Mouse (Mus musculus) large intestine, adult 2 months (tissue): ENCODE measurements at regions not wholly inside any gene's neighbourhood (a gene's known extent, or its start where the extent isn't known, plus 50 kb on each side); places are given as distances from the start of the nearest gene placed in this dataset.
"Not testable (repeated sequence)": the region's sequence is repeated elsewhere in the genome, so short reads cannot be mapped to it uniquely, and the experiment has no call there.

Source experiments
- DNase-seq: peaks from one replicate; pipeline ENCODE4 v3.0.0-alpha.2; 2012; ENCODE audit warnings: low read depth, low spot score
- WGBS: fragments of 180-500 bp; shearing (Covaris S2); methylation state at CpG from one replicate; pipeline ENCODE4 v1.1.7; 2018; 5-methylcytosine and 5-hydroxymethylcytosine counted together

DNA sequence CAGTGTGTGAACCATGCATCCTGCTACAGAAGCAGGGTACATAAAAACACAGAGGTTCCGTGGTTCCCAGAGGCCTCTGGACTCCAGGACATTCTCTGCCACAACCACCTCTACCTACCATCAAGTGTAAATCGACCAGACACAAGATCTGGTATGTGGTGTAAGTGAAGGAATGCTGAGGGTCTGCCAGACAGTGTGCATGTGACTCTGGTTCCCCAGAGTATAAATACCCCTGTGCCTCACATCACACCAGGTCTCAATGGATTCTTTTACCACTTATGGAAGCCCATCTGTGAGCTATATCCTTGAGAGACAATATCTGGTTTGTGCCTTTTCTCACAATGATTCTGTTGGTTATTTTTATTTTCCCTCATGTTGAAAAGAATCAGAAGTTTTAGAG lies 563.0 kb downstream of the Pdcd6ip start:
- DNase-seq = no peak
- 47% methylated on average over 2 of the region's 2 CpGs for WGBS

DNA sequence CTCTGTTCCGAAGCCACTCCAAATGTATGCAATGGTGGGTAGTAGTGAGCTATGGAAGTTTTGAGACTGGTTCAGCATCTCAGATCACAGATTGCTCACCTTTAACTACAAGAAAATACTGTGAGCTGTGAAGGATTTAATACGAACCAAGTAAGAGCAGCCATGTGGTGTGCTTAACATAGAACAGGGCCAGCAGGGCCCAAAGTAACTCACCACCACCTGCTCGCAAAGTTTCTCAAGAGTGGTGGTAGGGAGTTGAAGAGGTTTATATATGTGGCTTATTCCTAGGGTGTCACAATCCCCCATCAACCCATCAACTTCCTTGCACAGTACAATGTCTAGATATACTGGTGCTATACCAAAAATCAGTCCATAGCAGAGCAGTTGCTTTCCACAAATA lies 573.4 kb downstream of the Pdcd6ip start:
- DNase-seq = no peak
- 88% methylated on average over 3 of the region's 3 CpGs for WGBS

DNA sequence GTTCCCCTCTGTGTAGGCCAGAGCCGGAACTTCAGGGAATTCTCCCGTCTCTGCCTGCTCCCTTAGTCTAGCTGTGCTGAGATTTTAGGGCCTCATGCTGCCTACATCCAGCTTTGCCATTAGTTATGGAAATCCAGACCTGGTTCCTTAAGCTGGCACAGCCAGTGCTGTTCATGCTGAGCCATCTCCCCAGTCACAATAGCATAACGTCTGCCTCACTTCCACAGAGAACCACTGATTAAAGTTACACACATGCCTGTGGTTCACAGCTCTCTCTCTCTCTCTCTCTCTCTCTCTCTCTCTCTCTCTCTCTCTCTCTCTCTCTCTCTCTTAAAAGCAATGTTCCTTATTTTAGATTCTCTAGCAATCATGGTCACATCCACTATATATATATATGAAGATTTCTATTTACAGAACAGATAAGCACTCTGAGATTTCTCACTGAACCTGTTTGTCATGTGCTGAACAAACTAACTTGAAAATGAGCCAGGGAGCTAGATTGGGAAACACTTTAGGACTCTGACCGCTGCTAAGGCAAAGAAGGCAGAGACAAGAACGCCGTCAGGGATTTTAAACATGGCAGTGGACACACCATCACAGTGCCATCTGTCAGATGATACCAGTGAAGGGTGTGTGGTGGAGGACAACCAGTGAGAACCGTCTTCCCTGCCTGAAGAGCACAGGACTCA lies 584.9 kb downstream of the Pdcd6ip start:
- 46% methylated on average over 7 of the region's 7 CpGs for WGBS
- no peak for DNase-seq

GRCm38 (mm10) chr9:113122253-113122749 lies 585.8 kb downstream of the Pdcd6ip start:
- 53% methylated on average over 3 of the region's 3 CpGs for whole genome bisulfite sequencing
- DNase-seq = no peak

DNA sequence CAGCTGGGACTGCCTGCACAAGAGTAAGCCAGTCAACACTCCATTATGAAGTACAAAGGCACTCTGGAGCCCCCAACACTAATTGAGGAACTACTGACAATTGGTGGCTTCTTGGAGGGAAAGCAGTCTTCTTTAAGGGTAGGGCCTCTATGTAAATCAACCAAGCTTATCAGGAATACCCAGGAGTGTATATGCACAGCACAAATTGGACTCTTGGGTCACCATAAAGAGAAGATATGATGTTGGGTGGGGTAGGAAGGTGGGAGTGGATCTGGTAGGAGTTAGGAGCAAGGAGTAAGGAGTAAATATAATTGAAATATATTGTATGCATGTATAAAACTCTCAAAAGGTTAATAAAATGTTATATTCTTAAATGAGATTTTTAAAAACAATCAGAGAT lies 587.7 kb downstream of the Pdcd6ip start:
- no peak for DNase-seq

DNA sequence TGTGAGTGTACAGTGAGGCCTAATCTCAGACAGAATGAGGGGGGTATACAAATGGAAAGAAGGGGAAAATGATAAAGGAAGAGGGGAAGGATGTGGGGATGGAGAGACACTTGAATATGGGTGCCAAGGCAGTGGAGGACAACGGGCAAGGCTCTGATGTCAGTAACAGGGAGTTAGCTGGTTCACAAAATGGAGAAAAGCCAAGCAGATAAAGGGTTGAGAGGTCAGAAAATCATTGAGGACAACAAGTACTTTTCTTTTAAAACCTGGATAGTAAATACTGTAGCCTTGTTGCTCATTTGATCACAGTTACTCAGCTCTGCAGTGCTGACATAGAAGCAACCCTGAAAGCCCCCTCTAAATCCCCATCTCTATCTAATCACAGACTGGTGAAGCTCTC lies 588.3 kb downstream of the Pdcd6ip start:
- 70% methylated on average over 1 of the region's 1 CpGs for WGBS

GRCm38 (mm10) chr9:113115576-113115975 lies 592.5 kb downstream of the Pdcd6ip start:
- 57% methylated on average over 5 of the region's 5 CpGs for WGBS
- no peak for DNase-seq

More for the DNA sequence above, 588.3 kb downstream of the Pdcd6ip start:
- no peak for DNase-seq

GRCm38 (mm10) chr9:113112753-113113152 lies 595.3 kb downstream of the Pdcd6ip start:
- no peak for DNase-seq

- 80% methylated on average over 1 of the region's 1 CpGs for WGBS
- no peak for DNase-seq
These were observed 606.3 kb downstream of the Pdcd6ip start for GRCm38 (mm10) chr9:113101733-113102132.

DNA sequence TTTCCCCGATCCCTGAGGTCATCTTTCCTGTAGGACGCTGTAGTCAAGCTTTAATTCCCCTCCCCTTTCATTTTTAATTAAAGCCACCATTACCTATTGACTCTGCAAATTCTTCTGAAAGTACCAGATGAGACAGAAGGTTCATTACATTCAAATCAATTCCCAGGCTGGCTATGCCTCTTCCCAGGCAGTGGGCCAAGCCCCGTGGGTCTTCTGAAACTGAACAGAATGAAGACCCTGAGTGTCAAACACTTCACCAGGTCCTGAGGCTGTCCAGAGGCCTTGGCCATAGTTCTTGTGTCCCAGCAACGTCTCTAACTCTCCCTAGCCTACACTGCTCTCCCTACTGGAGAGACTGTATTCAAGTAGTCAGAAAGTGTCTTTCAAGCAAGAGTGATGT lies 607.4 kb downstream of the Pdcd6ip start:
- DNase-seq = no peak
- WGBS = 69% methylated on average over 4 of the region's 4 CpGs

DNA sequence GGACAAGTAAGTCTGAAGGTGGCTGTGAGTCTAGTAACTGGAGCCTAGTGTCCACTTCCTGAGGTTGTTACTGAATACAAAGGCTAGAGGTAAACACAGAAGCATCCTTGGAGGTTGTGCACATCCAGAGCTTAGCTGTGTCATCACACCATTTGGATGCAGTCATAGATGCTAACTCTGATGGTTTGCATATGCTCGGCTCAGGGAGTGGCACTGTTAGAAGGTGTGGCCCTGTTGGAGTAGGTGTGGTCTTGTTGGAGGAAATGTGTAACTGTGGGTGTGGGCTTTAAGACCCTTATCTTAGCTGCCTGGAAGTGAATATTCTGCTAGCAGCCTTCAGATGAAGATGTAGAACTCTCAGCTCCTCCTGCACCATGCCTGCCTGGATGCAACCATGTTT lies 612.6 kb downstream of the Pdcd6ip start:
- 50% methylated on average over 1 of the region's 1 CpGs for whole genome bisulfite sequencing
- not testable (repeated sequence) for DNase-seq

GRCm38 (mm10) chr9:113093863-113094390 lies 614.1 kb downstream of the Pdcd6ip start:
- no peak for DNase-seq
- WGBS = 80% methylated on average over 13 of the region's 13 CpGs

DNA sequence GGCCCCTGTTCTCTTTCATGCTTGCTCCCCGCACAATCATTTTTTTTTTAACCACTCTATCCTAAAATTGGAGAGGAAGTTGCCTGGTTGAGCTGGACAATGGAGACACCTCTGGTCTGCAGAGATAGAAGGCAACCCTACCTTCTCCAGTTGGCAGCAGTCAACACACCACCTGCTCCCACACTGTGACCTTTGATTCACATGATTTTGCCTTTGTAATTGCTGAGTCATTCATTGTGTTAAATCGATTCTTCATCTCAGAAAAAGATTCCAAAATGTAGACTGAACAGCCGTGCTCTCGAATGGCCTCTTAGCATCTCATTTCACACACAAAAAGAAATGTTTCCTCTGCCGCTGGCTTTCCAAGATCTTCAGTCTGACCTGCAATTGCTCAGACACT lies 616.2 kb downstream of the Pdcd6ip start:
- WGBS = 85% methylated on average over 5 of the region's 5 CpGs

DNA sequence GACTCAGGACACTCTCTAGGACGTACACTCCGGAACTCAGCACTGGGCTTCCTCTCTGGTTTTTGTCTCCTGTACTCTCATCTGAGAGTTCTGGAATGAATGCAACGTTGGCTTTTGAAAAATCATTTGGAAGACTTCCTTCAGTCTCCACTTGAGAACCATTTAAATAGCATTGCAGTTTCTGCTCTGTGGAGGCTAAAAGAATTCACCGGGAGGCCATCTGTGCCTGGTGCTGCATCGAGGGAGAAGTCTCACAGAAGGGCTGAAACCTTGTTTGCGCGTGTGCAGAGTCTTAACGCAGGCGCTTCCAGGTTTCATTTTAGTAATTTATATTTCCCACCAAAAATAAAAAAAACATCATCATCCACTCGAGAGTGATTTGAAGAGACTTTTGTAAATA lies 620.3 kb downstream of the Pdcd6ip start:
- WGBS = 77% methylated on average over 10 of the region's 10 CpGs
- DNase-seq = no peak

More for the DNA sequence above, 616.2 kb downstream of the Pdcd6ip start:
- no peak for DNase-seq

DNA sequence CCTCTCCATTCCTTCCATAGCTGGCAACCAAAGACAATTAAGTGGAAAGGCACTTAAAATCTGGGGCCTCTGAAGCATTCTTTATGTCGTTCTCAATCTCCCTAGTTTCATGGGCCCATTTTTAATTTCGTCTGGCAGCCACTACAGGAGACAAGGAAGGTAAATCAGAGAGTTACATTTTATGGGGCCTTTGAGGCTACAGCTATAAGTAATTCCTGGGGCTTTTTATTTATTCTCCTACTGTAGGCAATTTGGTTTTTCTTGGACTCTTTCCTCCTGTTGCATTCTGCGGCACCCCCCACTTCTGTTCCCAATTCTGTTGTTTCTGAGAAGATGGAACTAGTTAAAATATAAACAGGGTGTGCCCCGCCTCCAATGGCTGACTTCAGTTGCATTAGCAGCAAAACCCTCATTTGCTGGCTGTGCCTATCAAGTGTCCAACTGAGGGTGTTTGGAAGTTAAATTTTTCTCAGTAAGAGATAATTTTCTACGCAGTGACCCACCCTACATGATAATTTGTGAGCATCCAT lies 622.7 kb downstream of the Pdcd6ip start:
- WGBS = 52% methylated on average over 5 of the region's 5 CpGs
- no peak for DNase-seq

DNA sequence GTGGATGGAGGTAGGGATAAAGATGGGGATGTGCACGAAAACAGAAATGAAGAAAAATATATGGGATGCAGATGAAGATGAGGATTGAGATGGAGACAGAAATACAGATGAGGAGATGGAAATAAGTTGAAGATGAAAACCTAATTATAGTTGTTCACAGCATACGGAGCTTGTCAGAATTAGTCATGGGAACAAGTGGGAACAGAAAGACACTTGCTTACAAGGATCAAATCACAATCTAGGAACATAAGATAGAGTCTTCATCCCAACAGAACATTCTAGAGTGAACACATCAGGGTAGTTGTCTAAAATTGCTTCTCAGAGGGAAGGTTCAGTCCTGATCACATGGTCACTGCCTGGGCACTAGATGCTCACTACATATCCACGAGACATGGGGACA lies 633.2 kb downstream of the Pdcd6ip start:
- DNase-seq = no peak
- WGBS = 72% methylated on average over 3 of the region's 3 CpGs

- WGBS = 76% methylated on average over 11 of the region's 11 CpGs
- DNase-seq = no peak
These were observed 650.6 kb downstream of the Pdcd6ip start for GRCm38 (mm10) chr9:113057415-113057814.

DNA sequence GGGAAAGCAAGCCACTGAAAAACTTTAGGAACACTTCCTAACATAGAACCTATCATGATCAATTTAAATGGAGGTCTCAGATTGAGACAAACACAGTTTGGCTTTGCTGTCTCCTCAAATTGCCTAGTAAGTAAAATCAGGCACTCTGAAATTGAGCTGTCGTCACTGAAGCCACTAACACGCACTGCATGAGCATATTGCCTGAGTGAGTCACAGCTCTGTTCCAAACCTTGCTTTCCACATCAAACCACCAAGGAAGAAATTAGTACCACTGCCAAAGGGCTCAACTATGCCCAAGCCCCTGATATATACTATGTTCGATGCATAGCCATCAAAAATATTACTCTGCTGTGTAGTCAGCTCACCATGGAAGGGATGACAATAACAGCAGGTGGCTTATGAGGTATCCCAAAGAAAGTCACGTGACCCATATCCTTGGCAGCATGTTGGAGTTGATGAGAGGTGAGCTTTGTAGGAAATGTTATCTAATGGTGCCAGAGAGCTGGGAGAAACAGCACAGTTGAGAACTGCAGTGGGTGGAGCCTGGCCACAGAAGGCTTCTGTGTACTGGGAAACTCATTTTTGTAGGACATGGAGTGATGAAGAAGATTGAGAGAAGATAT lies 663.4 kb downstream of the Pdcd6ip start:
- no peak for DNase-seq
- WGBS = 77% methylated on average over 4 of the region's 4 CpGs

GRCm38 (mm10) chr9:113040885-113041284 lies 667.2 kb downstream of the Pdcd6ip start:
- no peak for DNase-seq
- WGBS = 78% methylated on average over 6 of the region's 6 CpGs

GRCm38 (mm10) chr9:113033996-113034395 lies 674.1 kb downstream of the Pdcd6ip start:
- WGBS = 82% methylated on average over 5 of the region's 5 CpGs
- DNase-seq = no peak

DNA sequence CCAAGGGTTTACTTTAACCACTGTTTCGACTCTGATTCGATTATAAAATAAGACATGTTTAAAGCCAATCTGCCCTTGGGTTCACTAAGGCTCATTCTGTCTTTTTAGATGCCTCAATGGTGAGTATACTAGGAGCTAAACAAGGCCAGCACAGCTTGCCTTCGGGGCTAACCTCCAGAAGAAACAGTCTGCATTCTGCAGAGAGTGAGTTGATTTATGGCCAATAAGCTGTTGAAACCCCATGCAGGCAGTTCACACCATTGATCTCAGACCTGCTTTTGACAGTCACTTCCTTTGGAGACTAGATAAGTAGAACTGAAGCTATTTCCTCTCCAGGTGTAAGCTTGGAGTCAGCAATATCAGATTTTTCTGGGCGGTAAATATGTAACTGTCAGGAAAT lies 679.0 kb downstream of the Pdcd6ip start:
- 65% methylated on average over 4 of the region's 4 CpGs for WGBS
- no peak for DNase-seq
